Mouse (Mus musculus) kidney, adult 2 months (tissue): ENCODE results near the gene Soga1.

Experiments
- CTCF ChIP-seq: fragments of 200-500 bp; conservative IDR thresholded peaks from 2 replicates; pipeline ENCODE4 v1.5.1; 2011; ENCODE audit warnings: low read depth, mild to moderate bottlenecking, control low read depth, low read length, moderate library complexity, mixed read lengths; ENCODE audit not compliant: insufficient read depth, insufficient read length
- POLR2A ChIP-seq: fragments of 200-500 bp; IDR thresholded peaks from one replicate; pipeline ENCODE4 v1.6.1; 2011; ENCODE audit warnings: low read depth, low read length, control low read depth

DNA sequence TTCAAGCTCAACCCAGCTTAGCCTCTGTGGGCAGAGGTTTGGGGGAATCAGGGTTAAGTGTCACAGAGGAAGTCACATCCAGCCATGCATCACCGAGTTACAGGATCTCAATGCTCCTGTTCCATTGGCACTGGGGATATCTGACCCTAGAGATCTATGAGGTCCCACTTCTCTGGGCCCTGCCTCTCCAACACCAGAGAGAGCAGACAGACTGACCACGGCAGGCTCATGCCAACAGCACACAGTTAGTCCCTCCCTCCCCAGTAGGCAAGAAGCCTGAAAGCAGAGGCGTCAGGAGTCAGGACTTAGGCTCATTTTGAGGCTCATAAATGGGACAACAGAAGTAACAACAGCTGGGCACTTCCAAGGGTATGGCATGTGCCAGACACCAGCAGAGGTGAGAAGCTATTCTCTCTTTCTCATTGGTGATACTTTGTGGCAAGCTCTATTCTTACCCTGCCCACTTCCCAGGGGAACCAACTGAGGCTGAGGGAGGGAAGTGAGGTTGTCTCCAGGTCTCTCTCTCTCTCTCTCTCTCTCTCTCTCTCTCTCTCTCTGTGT is 9.2 kb downstream of the Soga1 start:
- no peak for TF ChIP-seq CTCF
- no peak for TF ChIP-seq POLR2A
